Mouse (Mus musculus): ENCODE results near the gene Higd1c. TPM values are rescaled to one million over a fixed set of nuclear protein-coding genes. Genes with fewer than 3 reads are reported as not detected.

Higd1c gene
- polyA plus RNA-seq, 1 experiment: not detected

GRCm38 (mm10) chr15:100424396-100425122 is 60.2 kb downstream of the Higd1c start, which contains the start of gene Slc11a2:
TSS of gene Slc11a2 (minus strand) at chr15:100425072.
- TF ChIP-seq CTCF (IDR thresholded peaks at IDR 0.05; ENCODE audit: extremely low read depth, insufficient read depth, insufficient read length, insufficient replicate concordance): no peak
- TF ChIP-seq POLR2A (IDR thresholded peaks at IDR 0.05; ENCODE audit: low read depth, low read length): no peak
- Histone ChIP-seq H3K4me3 (ENCODE audit: extremely low read depth, insufficient read depth, insufficient read length) (peak within 1 kb of the TSS; percentile 42), H3K27me3 (ENCODE audit: control insufficient read depth, insufficient read depth, low read length) (0 out of 2 replicates have a peak, but pooled peaks cover 2% of the 10 kb centered on the region), H3K27ac (ENCODE audit: insufficient read depth, low read length) (no peak within 1 kb of the TSS), H3K36me3 (ENCODE audit: control insufficient read depth, insufficient read depth, low read length) (no peaks in the 10 kb centered on the region), H3K4me1 (ENCODE audit: control insufficient read depth, insufficient read depth, insufficient read length) (peaks cover 10% of the 10 kb centered on the region; the same call in 1 of the 2 replicates)
- 26% methylated on average over 17 of the region's 17 CpGs for WGBS
- no peak for DNase-seq (ENCODE audit: low read depth in 1 of 2, low spot score in 2 of 2)

GRCm38 (mm10) chr15:100428296-100428905 is 64.1 kb downstream of the Higd1c start:
- no peak overlapping the region for H3K4me3 ChIP-seq (ENCODE audit: extremely low read depth, insufficient read depth, insufficient read length)
- H3K27me3 ChIP-seq (ENCODE audit: control insufficient read depth, insufficient read depth, low read length): 0 out of 2 replicates have a peak, but pooled peaks cover 2% of the 10 kb centered on the region
- no peak for TF ChIP-seq POLR2A (IDR thresholded peaks at IDR 0.05; ENCODE audit: low read depth, low read length)
- no peak for TF ChIP-seq CTCF (IDR thresholded peaks at IDR 0.05; ENCODE audit: extremely low read depth, insufficient read depth, insufficient read length, insufficient replicate concordance)
- no peak for DNase-seq (ENCODE audit: low read depth in 1 of 2, low spot score in 2 of 2)
- H3K4me1 ChIP-seq (ENCODE audit: control insufficient read depth, insufficient read depth, insufficient read length): peaks cover under 1% of the 10 kb centered on the region; the same call in 1 of the 2 replicates
- H3K36me3 ChIP-seq (ENCODE audit: control insufficient read depth, insufficient read depth, low read length): no peaks in the 10 kb centered on the region
- 86% methylated on average over 13 of the region's 13 CpGs for WGBS
- no peak overlapping the region for H3K27ac ChIP-seq (ENCODE audit: insufficient read depth, low read length)

- DNase-seq (ENCODE audit: low read depth in 1 of 2, low spot score in 2 of 2): no peak
- Histone ChIP-seq H3K4me1 (ENCODE audit: control insufficient read depth, insufficient read depth, insufficient read length) (no peaks in the 10 kb centered on the region), H3K27me3 (ENCODE audit: control insufficient read depth, insufficient read depth, low read length) (no peaks in the 10 kb centered on the region), H3K27ac (ENCODE audit: insufficient read depth, low read length) (no peak overlapping the region), H3K4me3 (ENCODE audit: extremely low read depth, insufficient read depth, insufficient read length) (no peak overlapping the region), H3K36me3 (ENCODE audit: control insufficient read depth, insufficient read depth, low read length) (no peaks in the 10 kb centered on the region)
- WGBS: 62% methylated on average over 11 of the region's 11 CpGs
- TF ChIP-seq CTCF (IDR thresholded peaks at IDR 0.05; ENCODE audit: extremely low read depth, insufficient read depth, insufficient read length, insufficient replicate concordance) (no peak), POLR2A (IDR thresholded peaks at IDR 0.05; ENCODE audit: low read depth, low read length) (no peak)
These were observed 65.7 kb downstream of the Higd1c start for GRCm38 (mm10) chr15:100429959-100430565.

GRCm38 (mm10) chr15:100433234-100433633 is 68.9 kb downstream of the Higd1c start:
- H3K27me3 ChIP-seq (ENCODE audit: control insufficient read depth, insufficient read depth, low read length): no peaks in the 10 kb centered on the region
- TF ChIP-seq POLR2A (IDR thresholded peaks at IDR 0.05; ENCODE audit: low read depth, low read length): no peak
- TF ChIP-seq CTCF (IDR thresholded peaks at IDR 0.05; ENCODE audit: extremely low read depth, insufficient read depth, insufficient read length, insufficient replicate concordance): no peak
- H3K4me3 ChIP-seq (ENCODE audit: extremely low read depth, insufficient read depth, insufficient read length): no peak overlapping the region
- no peak for DNase-seq (ENCODE audit: low read depth in 1 of 2, low spot score in 2 of 2)
- H3K36me3 ChIP-seq (ENCODE audit: control insufficient read depth, insufficient read depth, low read length): no peaks in the 10 kb centered on the region
- 72% methylated on average over 4 of the region's 4 CpGs for WGBS
- no peaks in the 10 kb centered on the region for H3K4me1 ChIP-seq (ENCODE audit: control insufficient read depth, insufficient read depth, insufficient read length)
- no peak overlapping the region for H3K27ac ChIP-seq (ENCODE audit: insufficient read depth, low read length)

Other genes with a start within 250 kb of the Higd1c start
- 44.5 and 54.6 TPM in 2 replicates for gene Atf1, start 136.7 kb upstream of the Higd1c start, polyA plus RNA-seq (2012; rRNA removed)
- gene Tmprss12, start 83.7 kb upstream of the Higd1c start, polyA plus RNA-seq (2012; rRNA removed): not detected in 2 replicates
- gene Mettl7a1, start 60.4 kb upstream of the Higd1c start, polyA plus RNA-seq (2012; rRNA removed): 13.6 and 16.9 TPM in 2 replicates
- 0.08 TPM in 1 of 2 replicates, not detected in the other for gene Mettl7a3, start 29.6 kb upstream of the Higd1c start, polyA plus RNA-seq (2012; rRNA removed)
- gene Methig1, start 11.4 kb upstream of the Higd1c start, polyA plus RNA-seq (2012; rRNA removed): not detected in 2 replicates
- not detected in 2 replicates for gene Mettl7a2, start 11.3 kb upstream of the Higd1c start, polyA plus RNA-seq (2012; rRNA removed)
- gene Gm5475, start 57.6 kb downstream of the Higd1c start, polyA plus RNA-seq (2012; rRNA removed): 0.04 TPM in 1 of 2 replicates, not detected in the other
- 24.9 and 27.4 TPM in 2 replicates for gene Slc11a2, start 60.5 kb downstream of the Higd1c start, polyA plus RNA-seq (2012; rRNA removed)
- 35.4 and 41.9 TPM in 2 replicates for gene Letmd1, start 104.5 kb downstream of the Higd1c start, polyA plus RNA-seq (2012; rRNA removed)
- gene Csrnp2, start 130.9 kb downstream of the Higd1c start, polyA plus RNA-seq (2012; rRNA removed): 1.7 and 2.0 TPM in 2 replicates
- gene Tfcp2, start 187.5 kb downstream of the Higd1c start, polyA plus RNA-seq (2012; rRNA removed): 3.8 and 4.5 TPM in 2 replicates
- gene Pou6f1, start 235.4 kb downstream of the Higd1c start, polyA plus RNA-seq (2012; rRNA removed): 31.8 and 38.4 TPM in 2 replicates

Measured in spleen, adult 2 months (tissue).